Mouse (Mus musculus) small intestine, adult 10 weeks (tissue): Measurements from ENCODE around the gene Olfr705. TPM values are rescaled to one million over a fixed set of nuclear protein-coding genes. Genes with fewer than 3 reads are reported as not detected.

Experiments
- polyA plus RNA-seq: library from polyadenylated mRNA; stranded (reverse); fragments of 350-450 nt; fragmentation: Illumina TruSeq; extraction: RNeasy Lipid Tissue Mini Kit (QIAGEN cat#74804); gene quantifications from one replicate; pipeline ENCODE4 v1.2.3, GENCODE M21; 2014; ENCODE audit warnings: low replicate concordance

Olfr705 gene
- not detected for polyA plus RNA-seq

GRCm38 (mm10) chr7:106876791-106877190 is at the start of gene Olfr705:
Gene Olfr705, minus strand, starts transcription at chr7:106876891.

GRCm38 (mm10) chr7:106907676-106908075 is 31.0 kb upstream of the Olfr705 start, which contains the start of gene Olfr1532-ps1:
Gene Olfr1532-ps1, plus strand, starts transcription at chr7:106908001.

GRCm38 (mm10) chr7:106901141-106901540 is 24.4 kb upstream of the Olfr705 start, which contains the start of gene Olfr707:
Gene Olfr707, minus strand, starts transcription at chr7:106901241.

GRCm38 (mm10) chr7:106888062-106888461 is 11.4 kb upstream of the Olfr705 start, which contains the start of gene Olfr706:
Gene Olfr706, minus strand, starts transcription at chr7:106888162.

GRCm38 (mm10) chr7:106862885-106863284 is 13.8 kb downstream of the Olfr705 start, which contains the start of gene Olfr704:
Gene Olfr704, plus strand, starts transcription at chr7:106863185.

GRCm38 (mm10) chr7:106843060-106843459 is 33.6 kb downstream of the Olfr705 start, which contains the start of gene Olfr703:
Gene Olfr703, plus strand, starts transcription at chr7:106843360.

GRCm38 (mm10) chr7:106833793-106834192 is 42.9 kb downstream of the Olfr705 start, which contains the start of gene Olfr702:
Gene Olfr702, minus strand, starts transcription at chr7:106833893.

Other genes with a start within 250 kb of the Olfr705 start
- gene Olfr693, start 196.3 kb downstream of the Olfr705 start, polyA plus RNA-seq: not detected
- not detected for gene Olfr694, start 185.1 kb downstream of the Olfr705 start, polyA plus RNA-seq
- not detected for gene Olfr695, start 160.5 kb downstream of the Olfr705 start, polyA plus RNA-seq
- not detected for gene Olfr697, start 134.4 kb downstream of the Olfr705 start, polyA plus RNA-seq
- not detected for gene Olfr698, start 121.5 kb downstream of the Olfr705 start, polyA plus RNA-seq
- not detected for gene Olfr699, start 83.7 kb downstream of the Olfr705 start, polyA plus RNA-seq
- gene Olfr700, start 68.1 kb downstream of the Olfr705 start, polyA plus RNA-seq: not detected
- gene Olfr701, start 62.8 kb downstream of the Olfr705 start, polyA plus RNA-seq: not detected
- gene Olfr702, start 43.0 kb downstream of the Olfr705 start, polyA plus RNA-seq: not detected
- not detected for gene Olfr703, start 33.5 kb downstream of the Olfr705 start, polyA plus RNA-seq
- not detected for gene Olfr704, start 13.7 kb downstream of the Olfr705 start, polyA plus RNA-seq
- gene Olfr706, start 11.3 kb upstream of the Olfr705 start, polyA plus RNA-seq: not detected
- not detected for gene Olfr707, start 24.4 kb upstream of the Olfr705 start, polyA plus RNA-seq
- gene Olfr1532-ps1, start 31.1 kb upstream of the Olfr705 start, polyA plus RNA-seq: 0.45 TPM
- not detected for gene Olfr709-ps1, start 55.3 kb upstream of the Olfr705 start, polyA plus RNA-seq
- not detected for gene Olfr710, start 71.4 kb upstream of the Olfr705 start, polyA plus RNA-seq
- gene Olfr6, start 87.0 kb upstream of the Olfr705 start, polyA plus RNA-seq: not detected
- not detected for gene Olfr711, start 98.6 kb upstream of the Olfr705 start, polyA plus RNA-seq
- gene Olfr2, start 129.2 kb upstream of the Olfr705 start, polyA plus RNA-seq: not detected
- 0.19 TPM for gene Olfr713, start 154.3 kb upstream of the Olfr705 start, polyA plus RNA-seq
- not detected for gene Olfr714, start 194.1 kb upstream of the Olfr705 start, polyA plus RNA-seq
- gene Olfr17, start 216.3 kb upstream of the Olfr705 start, polyA plus RNA-seq: not detected
- gene Olfr715b, start 233.5 kb upstream of the Olfr705 start, polyA plus RNA-seq: not detected